Mouse (Mus musculus) brain, embryonic 18.5 days (tissue): Measurements from ENCODE around the gene Nhs.

Experiments used
- DNase-seq: peaks from one replicate; pipeline ENCODE4 v3.0.0-alpha.2; 2012; ENCODE audit warnings: low read depth, low spot score

Gene Nhs

GRCm38 (mm10) chrX:161943098-161943680, 216.3 kb downstream of the Nhs start:
- no peak for DNase-seq

GRCm38 (mm10) chrX:161940696-161941095, 218.8 kb downstream of the Nhs start:
- no peak for DNase-seq

- no peak for DNase-seq
Measured at GRCm38 (mm10) chrX:161926683-161927053, 232.9 kb downstream of the Nhs start.

- DNase-seq: no peak
Measured at GRCm38 (mm10) chrX:161925973-161926682, 233.4 kb downstream of the Nhs start.

- DNase-seq: no peak
Measured at GRCm38 (mm10) chrX:161922655-161923054, 236.9 kb downstream of the Nhs start.

GRCm38 (mm10) chrX:161921581-161921980, 237.9 kb downstream of the Nhs start:
- no peak for DNase-seq

- DNase-seq: no peak
Measured at GRCm38 (mm10) chrX:161909963-161910362, 249.6 kb downstream of the Nhs start.

- no peak for DNase-seq
Measured at GRCm38 (mm10) chrX:161908652-161909403, 250.7 kb downstream of the Nhs start.

- no peak for DNase-seq
Measured at GRCm38 (mm10) chrX:161907595-161908592, 251.6 kb downstream of the Nhs start.

GRCm38 (mm10) chrX:161894442-161894841, 265.1 kb downstream of the Nhs start:
- no peak for DNase-seq

GRCm38 (mm10) chrX:161883661-161884060, 275.9 kb downstream of the Nhs start:
- DNase-seq: no peak

- no peak for DNase-seq
Measured at GRCm38 (mm10) chrX:161877123-161877522, 282.4 kb downstream of the Nhs start.

GRCm38 (mm10) chrX:161873511-161873910, 286.0 kb downstream of the Nhs start:
- DNase-seq: no peak

- DNase-seq: no peak
Measured at GRCm38 (mm10) chrX:161871306-161871705, 288.2 kb downstream of the Nhs start.

GRCm38 (mm10) chrX:161855630-161856029, 303.9 kb downstream of the Nhs start:
- no peak for DNase-seq

GRCm38 (mm10) chrX:161853626-161854312, 305.8 kb downstream of the Nhs start:
- DNase-seq: peak; percentile 32

GRCm38 (mm10) chrX:161826186-161826585, 333.3 kb downstream of the Nhs start:
- peak; percentile 2 for DNase-seq

GRCm38 (mm10) chrX:161790182-161790581, 369.3 kb downstream of the Nhs start:
- no peak for DNase-seq
